Mouse (Mus musculus): ENCODE measurements around the gene Sugp1. TPM values are rescaled to one million over a fixed set of nuclear protein-coding genes. Genes with fewer than 3 reads are reported as not detected.
"Not testable (repeated sequence)": the region's sequence is repeated elsewhere in the genome, so short reads cannot be mapped to it uniquely, and the experiment has no call there.

Gene Sugp1
- total RNA-seq, 4 experiments from 2014 or later = 53.0 to 56.4 (median 54.6) TPM

- DNase-seq (ENCODE audit: low spot score in 2 of 2) = peak in 1 of 2 experiments; percentile 15
Observed at GRCm38 (mm10) chr8:70041885-70042546, 597 bp upstream of the Sugp1 start.

DNA sequence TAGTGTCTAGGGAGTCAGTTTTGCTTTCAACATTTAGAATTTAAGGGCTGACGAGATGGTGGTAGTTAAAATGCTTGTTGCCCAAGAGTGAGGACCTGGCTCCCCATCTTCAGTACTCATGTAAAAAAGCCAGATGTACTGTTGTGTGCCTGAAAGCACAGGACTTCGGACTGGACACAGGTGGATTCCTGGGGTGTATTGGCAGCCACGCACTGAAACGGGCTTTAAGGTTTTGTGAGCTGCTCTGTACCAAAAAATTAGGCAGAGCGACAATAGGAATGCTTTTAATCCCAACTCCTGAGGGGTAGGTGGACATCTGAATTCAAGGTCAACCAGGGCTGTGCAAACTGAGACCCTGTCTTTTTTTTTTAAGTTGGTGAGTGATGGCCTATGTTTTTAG lies 1.4 kb downstream of the Sugp1 start:
- no peak for DNase-seq (ENCODE audit: low spot score in 2 of 2)

- no peak for DNase-seq (ENCODE audit: low spot score in 2 of 2)
Observed at GRCm38 (mm10) chr8:70049662-70050061, 7.0 kb downstream of the Sugp1 start.

DNA sequence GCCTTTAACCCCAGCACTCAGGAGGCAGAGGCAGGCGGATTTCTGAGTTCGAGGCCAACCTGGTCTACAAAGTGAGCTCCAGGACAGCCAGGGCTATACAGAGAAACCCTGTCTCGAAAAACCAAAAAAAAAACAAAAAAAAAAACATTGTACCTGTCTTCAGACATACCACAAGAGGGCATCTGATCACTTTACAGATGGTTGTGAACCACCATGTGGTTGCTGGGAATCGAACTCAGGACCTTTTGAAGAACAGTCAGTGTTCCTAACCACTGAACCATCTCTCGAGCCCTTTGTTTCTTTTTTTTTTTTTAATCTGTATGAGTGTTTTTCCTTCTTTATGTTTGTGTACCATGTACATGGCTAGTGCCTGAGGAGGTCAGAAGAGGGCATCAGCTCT lies 7.8 kb downstream of the Sugp1 start:
- DNase-seq (ENCODE audit: low spot score in 2 of 2) = not testable (repeated sequence)

DNA sequence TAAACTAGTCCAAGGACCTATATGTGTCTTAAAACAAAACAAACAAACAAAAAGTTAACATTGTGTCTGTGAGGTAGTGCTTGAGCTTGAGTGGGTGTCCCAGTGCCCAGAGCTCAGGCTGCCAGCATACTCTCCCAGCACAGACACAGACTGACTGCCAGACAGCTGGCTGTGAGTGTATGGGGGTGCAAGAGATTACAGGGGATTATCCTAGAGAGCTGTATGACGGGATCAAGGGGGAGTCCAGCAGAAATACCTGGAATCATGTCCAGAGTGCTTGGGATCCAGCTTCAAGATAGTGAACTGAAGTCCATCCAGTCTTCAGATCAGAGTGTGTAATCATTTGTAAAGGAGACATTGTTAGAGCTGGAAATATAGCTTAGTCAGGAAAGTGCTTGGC lies 15.1 kb downstream of the Sugp1 start:
- DNase-seq (ENCODE audit: low spot score in 2 of 2) = no peak

DNA sequence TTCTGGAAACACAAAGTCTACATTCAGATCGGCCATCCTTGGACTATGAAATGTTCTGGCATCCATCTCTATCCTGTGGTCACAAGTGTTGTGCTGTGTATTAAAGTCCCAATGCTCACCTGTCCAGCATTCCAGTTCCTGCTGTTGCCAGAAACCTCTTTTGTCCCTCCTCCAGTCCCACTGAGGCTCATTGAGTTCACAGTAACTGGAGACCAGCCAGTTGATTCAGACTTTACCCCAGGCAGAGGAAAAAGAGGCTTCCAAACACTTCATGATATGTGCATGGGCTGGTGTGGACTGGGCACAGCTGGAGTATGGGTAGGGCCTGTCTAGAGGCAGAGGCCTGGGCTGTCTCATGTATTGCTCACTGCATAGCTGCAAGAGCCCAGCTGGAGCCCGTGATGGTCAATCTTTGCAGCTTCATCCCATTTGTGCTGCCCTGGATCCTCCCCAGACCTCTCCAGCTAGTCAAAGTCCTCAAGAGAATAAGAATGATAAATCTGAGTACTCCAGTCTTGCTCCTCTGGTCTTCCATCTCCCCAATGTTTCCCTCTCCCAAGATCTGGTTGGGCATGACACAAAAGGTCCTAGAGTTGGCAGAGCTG lies 29.3 kb downstream of the Sugp1 start:
- no peak for DNase-seq (ENCODE audit: low spot score in 2 of 2)

DNA sequence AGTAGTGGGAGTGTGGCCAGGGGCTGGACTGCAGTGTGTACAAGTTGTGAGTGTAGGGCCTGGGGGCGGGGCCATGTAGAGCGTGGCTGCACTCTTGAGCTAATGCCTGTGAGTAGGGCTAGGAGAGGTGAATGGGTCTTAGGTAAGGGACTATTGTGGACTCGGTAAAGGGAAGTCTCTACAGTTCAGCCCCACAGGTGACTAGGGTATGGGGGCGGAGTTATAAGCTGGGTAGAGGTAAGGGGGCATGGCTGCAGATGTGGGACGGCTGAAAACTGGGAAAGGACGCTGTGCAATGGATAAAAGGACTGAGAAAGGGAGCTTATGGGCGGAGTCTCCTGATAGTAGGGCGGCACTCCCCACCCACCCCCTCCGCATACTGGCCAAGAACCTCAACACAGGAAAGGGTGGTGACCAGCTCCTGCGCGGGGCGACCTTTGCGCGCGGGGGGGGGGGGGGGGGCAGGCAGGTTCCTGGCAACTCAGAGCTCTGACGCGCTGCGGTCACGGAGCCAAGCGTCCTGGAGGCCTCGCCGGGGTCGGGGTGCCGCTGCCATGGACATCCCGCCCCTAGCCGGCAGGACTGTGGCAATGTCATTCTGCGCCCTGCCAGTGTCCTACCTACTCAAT lies 29.9 kb downstream of the Sugp1 start, which contains the start of gene Tm6sf2:
Gene Tm6sf2, plus strand, starts transcription at position 484 of the 629 bp plus-strand sequence.
- DNase-seq (ENCODE audit: low spot score in 2 of 2) = no peak

- no peak for DNase-seq (ENCODE audit: low spot score in 2 of 2)
Observed at GRCm38 (mm10) chr8:70073120-70073519, 30.5 kb downstream of the Sugp1 start.

DNA sequence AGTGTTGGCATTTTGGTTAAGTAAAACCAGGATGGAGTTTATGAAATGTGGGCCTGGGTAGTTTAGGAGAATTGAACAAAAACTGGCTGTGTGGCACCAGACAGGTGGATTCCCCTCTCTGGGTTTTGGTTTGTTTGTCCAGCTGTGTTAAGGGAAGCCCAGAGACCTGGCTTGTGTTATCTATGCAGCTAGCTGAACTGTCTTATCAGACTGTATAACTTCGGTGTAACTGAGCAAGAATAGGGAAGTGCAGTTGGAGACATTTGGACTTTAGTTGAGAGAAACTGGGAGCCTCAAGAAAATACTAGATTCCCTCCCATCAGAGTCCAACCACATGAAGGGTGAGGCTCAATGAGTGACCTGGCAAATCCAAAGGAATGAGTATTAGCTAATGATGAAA lies 31.1 kb downstream of the Sugp1 start:
- DNase-seq (ENCODE audit: low spot score in 2 of 2) = no peak

GRCm38 (mm10) chr8:70081976-70082375 lies 39.4 kb downstream of the Sugp1 start:
- DNase-seq (ENCODE audit: low spot score in 2 of 2) = no peak

DNA sequence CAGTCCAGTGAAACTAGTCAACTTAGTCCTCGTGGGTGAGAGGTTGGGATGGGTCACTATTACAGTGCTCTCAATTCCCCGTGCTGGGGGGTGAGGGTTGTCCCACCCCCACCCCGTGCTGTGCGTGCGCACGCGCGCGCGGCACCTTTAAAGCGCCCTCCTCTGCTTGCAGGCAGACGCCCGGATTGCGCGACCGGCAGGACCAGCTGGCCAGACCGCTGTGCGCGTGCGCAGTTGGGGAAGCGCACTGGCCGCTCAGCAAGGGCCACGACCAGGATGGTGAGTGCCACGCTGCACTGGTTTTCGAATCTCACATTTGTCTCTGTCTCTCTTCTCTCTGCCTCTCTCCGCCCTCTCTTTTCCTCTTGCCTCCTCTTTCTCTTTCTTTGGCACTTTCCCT lies 40.7 kb downstream of the Sugp1 start, which contains the start of gene Hapln4:
Gene Hapln4, plus strand, starts transcription at position 173 of the 400 bp plus-strand sequence.
- peak; percentile 37 to 71 for DNase-seq (ENCODE audit: low spot score in 2 of 2)

DNA sequence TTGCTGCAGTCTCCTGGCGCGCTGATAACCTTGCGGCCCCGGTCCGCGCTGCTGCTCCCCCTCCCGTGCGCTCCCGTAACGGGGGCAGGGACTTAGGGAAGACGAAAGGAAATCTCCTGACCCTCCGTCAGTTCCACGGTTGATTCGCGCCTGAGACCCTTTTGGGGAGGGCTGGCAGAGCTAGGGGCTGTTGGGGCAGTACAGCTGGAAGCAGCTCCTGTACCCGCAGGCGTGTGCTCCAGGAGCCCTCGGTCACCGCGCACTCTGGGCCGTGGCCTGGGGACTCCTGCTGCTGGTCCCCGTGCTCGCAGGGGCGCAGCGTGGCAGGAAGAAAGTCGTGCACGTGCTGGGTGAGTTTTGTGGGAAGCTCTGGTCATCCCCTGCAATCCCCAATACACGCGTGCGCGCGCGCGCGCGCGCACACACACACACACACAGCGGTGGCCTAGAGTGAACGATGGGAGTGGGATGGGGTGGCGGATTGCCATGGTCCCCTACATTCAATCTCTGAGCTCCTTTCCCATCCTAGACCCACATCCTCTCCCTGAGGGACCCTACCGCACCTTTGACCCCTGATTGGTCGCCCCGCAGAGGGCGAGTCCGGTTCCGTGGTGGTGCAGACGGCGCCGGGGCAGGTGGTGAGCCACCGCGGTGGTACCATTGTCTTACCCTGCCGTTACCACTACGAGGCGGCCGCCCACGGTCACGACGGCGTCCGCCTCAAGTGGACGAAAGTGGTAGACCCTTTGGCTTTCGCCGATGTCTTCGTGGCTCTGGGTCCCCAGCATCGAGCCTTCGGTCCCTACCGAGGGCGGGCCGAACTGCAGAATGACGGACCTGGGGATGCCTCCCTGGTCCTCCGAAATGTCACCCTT lies 41.8 kb downstream of the Sugp1 start:
- no peak for DNase-seq (ENCODE audit: low spot score in 2 of 2)

DNA sequence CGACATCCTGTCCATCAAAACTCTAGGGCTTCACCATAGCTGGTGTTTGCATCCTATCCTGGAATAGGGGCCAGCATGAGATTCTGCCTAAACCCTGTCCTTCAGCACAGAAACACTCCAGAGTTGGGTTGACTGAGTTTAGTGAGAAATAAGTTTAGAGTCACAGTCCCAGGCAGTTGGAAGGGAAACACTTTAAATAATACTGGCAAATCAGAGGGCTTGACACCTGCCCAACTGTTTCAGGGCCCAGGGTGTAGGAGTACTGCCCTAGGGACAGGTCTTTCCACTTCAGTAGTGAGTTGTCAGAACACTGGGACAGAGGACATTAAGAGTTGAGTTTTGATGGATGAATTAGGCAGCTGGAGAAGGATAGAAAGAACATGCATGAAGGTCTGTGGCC lies 43.5 kb downstream of the Sugp1 start:
- no peak for DNase-seq (ENCODE audit: low spot score in 2 of 2)

DNA sequence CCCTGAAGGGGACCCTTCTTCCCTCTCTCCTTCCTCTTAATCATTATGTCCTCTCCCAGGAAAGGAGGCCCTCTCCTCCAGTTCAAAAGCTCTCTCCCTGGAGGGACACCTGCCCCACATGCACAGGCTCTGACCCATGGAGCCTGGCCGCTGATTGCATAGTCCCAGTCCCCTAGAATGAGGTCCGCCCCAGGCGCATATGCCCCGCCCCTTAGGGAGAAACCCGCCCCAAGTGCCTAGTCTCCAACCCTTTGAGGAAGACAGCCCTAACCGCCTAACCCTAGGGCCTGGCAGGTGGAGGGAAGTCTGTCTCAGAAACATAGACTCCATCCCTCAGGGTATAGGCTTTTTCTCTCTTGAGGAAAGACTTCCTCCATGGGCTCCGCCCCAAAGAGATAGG lies 44.6 kb downstream of the Sugp1 start:
- no peak for DNase-seq (ENCODE audit: low spot score in 2 of 2)

- peak in 1 of 2 experiments; percentile 59 for DNase-seq (ENCODE audit: low spot score in 2 of 2)
Observed at GRCm38 (mm10) chr8:70087836-70088650, 45.4 kb downstream of the Sugp1 start.

GRCm38 (mm10) chr8:70089296-70089960 lies 46.8 kb downstream of the Sugp1 start:
- no peak for DNase-seq (ENCODE audit: low spot score in 2 of 2)

- no peak for DNase-seq (ENCODE audit: low spot score in 2 of 2)
Observed at GRCm38 (mm10) chr8:70092786-70093185, 50.2 kb downstream of the Sugp1 start.

DNA sequence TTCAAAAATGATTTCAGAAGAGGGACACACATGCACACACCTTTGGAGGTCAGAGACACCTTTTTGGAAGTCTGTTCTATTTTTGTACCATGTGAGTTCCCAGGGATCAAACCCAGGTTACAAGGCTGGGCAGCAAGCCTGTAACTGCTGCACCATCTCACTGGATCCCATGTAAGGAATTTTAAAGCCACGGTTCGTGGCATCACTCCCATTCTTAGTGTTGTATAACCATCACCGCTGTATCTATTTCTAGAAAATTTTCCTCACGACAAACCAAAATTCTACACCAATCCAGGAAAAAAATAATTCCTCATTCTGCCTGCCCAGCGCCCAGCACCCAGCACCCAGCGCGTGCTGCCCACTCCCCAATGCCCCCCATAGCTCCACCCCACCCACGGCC lies 56.7 kb downstream of the Sugp1 start:
- DNase-seq (ENCODE audit: low spot score in 2 of 2) = peak in 1 of 2 experiments; percentile 69

- DNase-seq (ENCODE audit: low spot score in 2 of 2) = peak in 1 of 2 experiments; percentile 64
Observed at GRCm38 (mm10) chr8:70100241-70100640, 57.6 kb downstream of the Sugp1 start.

- no peak for DNase-seq (ENCODE audit: low spot score in 2 of 2)
Observed at GRCm38 (mm10) chr8:70104506-70104905, 61.9 kb downstream of the Sugp1 start.
